Mouse (Mus musculus): ENCODE measurements at regions not wholly inside any gene's neighbourhood (a gene's known extent, or its start where the extent isn't known, plus 50 kb on each side); places are given as distances from the start of the nearest gene placed in this dataset.

DNA sequence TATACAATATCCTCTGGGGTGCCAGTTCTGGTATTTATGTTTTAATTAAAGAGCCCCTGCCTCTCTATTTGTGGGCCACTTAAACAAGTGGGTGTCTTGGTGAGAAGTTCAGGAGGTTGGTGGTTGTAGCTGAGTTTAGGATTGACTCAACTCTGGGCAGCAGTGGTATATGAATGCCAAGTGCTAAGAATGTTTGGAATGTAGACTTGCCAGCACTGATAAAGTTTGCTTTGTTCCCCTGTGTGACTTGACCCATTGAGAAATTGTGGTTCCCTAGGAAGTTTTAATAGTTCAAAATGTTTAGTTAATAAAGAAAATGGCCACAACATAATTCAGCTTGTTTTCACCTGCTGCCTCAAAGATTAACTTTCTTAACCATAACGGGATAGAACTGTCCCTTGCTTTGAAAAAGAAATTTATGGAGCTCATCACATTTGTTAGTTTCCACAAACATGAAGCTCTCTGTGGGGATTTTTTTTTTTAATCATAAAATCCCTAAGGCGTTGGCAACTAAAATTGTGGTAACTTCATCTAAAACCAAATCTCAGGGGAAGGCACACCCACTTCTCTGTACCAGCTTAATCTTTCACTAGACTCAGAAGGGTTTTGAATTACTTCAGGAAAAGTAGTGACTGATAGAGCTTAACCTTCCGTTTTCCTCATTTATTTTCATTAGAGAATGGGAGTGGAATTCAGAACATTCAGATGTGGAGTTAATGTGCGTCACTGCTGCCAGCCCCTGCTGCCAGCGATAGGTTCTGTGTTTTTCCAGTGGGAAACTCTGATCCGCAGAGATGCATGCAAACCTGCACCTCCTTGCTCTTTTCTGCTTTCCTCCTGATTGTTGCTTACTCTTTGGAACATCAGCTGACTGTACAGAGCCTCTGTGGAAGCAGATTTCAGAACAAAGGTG lies 126.4 kb downstream of the Ogfrl1 start:
- Histone ChIP-seq H3K4me2 (peak overlapping the region; percentile 49), H3K4me3 (ENCODE audit: low read depth, low read length) (peak overlapping the region; percentile 4; the same call in 1 of the 2 replicates), H3K4me1 (ENCODE audit: control insufficient read depth, insufficient read depth, low read length) (peaks cover 23% of the 10 kb centered on the region), H3K27me3 (ENCODE audit: control insufficient read depth, insufficient read depth, low read length) (no peaks in the 10 kb centered on the region), H3K9me3 (replicated peaks; ENCODE audit: control insufficient read depth, low read length) (no peaks in the 10 kb centered on the region), H3K9ac (ENCODE audit: low read depth, low read length) (peak overlapping the region; percentile 6; the same call in 1 of the 2 replicates), H3K36me3 (ENCODE audit: control insufficient read depth, insufficient read depth, low read length) (no peaks in the 10 kb centered on the region), H3K27ac (ENCODE audit: low read depth, low read length) (peak overlapping the region; percentile 82)
- 25% methylated on average over 6 of the region's 6 CpGs for WGBS (ENCODE audit: insufficient replicate concordance)
- peak; percentile 71 for ATAC-seq (replicated peaks; ENCODE audit: insufficient number of reproducible peaks, low FRiP score, low TSS enrichment)

DNA sequence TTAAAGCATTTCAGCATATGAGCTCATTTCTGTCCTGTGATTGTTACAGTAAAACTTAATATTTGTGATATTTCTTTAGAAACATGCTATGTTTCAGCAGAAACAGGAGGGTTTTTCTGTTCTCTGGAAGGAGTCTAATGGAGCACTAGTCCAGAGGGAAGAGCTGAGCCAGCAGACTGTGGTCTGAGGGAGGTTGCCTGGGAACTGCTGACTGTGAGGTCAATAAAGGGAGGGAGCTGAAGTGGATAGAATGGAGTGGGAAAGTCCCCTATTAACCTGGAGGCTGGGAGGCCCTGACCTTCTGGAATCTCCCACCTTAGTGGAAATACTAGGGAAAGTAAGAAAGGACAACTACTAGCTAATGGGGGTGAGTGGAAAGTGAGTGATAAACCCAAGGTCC lies 129.5 kb downstream of the Ogfrl1 start:
- Histone ChIP-seq H3K27ac (ENCODE audit: low read depth, low read length) (no peak overlapping the region), H3K4me1 (ENCODE audit: control insufficient read depth, insufficient read depth, low read length) (peaks cover 23% of the 10 kb centered on the region), H3K27me3 (ENCODE audit: control insufficient read depth, insufficient read depth, low read length) (no peaks in the 10 kb centered on the region), H3K36me3 (ENCODE audit: control insufficient read depth, insufficient read depth, low read length) (no peaks in the 10 kb centered on the region), H3K4me3 (ENCODE audit: low read depth, low read length) (no peak overlapping the region), H3K9ac (ENCODE audit: low read depth, low read length) (no peak overlapping the region), H3K9me3 (replicated peaks; ENCODE audit: control insufficient read depth, low read length) (no peaks in the 10 kb centered on the region), H3K4me2 (no peak overlapping the region)
- no peak for ATAC-seq (replicated peaks; ENCODE audit: insufficient number of reproducible peaks, low FRiP score, low TSS enrichment)

DNA sequence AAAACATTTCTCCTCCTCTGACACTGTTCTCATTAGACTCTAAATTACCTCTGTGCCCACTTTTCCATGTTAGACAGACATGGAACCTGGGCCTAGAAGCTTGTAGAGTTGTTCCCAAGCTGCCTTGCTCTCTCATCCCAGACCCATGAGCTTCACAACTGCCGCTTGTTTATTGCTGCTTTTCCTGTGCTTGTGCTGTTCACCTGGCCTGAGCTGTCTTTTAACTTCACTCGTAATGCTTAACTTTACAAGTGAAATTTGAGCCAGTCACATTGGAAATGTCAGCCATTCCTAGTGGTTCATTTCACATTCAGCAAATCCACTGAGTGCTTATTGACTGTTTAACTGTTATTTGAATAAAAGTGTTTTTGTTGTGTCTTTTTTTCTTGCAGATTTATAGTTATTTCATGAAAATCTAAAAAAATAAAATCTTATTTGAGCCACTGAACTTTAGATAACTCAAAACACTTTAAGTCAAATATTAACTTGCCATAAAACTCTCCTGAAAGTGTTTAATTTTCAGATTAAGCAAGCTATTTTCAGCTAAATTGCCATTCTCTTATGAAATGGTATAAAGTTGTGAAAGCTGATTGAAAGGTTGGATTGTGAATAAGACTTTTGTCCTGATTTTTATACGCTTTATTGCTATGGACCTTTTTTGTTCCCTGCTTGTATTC lies 131.9 kb downstream of the Ogfrl1 start:
- 78% methylated on average over 3 of the region's 3 CpGs for WGBS (ENCODE audit: insufficient replicate concordance)
- H3K27ac ChIP-seq (ENCODE audit: low read depth, low read length) = no peak overlapping the region
- ATAC-seq (replicated peaks; ENCODE audit: insufficient number of reproducible peaks, low FRiP score, low TSS enrichment) = no peak
- H3K9me3 ChIP-seq (replicated peaks; ENCODE audit: control insufficient read depth, low read length) = no peaks in the 10 kb centered on the region
- peaks cover 9% of the 10 kb centered on the region for H3K4me1 ChIP-seq (ENCODE audit: control insufficient read depth, insufficient read depth, low read length)
- no peaks in the 10 kb centered on the region for H3K27me3 ChIP-seq (ENCODE audit: control insufficient read depth, insufficient read depth, low read length)
- no peak overlapping the region for H3K4me3 ChIP-seq (ENCODE audit: low read depth, low read length)
- no peaks in the 10 kb centered on the region for H3K36me3 ChIP-seq (ENCODE audit: control insufficient read depth, insufficient read depth, low read length)
- H3K9ac ChIP-seq (ENCODE audit: low read depth, low read length) = no peak overlapping the region
- no peak overlapping the region for H3K4me2 ChIP-seq

DNA sequence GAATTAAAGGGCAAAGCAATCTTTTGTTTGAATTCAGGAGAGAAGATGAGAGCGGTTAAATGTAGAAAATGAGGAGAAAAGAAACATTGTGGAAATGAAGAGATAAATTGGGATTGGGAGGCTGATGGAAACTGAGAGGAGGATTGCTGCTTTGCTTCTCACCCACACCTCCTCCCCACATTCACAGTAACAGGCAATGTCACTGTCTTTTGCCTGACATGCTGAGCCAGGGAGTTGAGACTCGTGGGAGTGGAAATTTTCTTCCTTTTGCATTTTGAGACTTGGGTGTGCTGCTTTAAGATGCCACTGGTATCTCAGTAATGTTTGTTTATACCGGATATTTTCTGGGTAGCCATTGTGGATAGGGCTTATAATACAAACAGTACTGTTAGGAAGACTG lies 133.3 kb downstream of the Ogfrl1 start:
- 38% methylated on average over 3 of the region's 3 CpGs for WGBS (ENCODE audit: insufficient replicate concordance)
- Histone ChIP-seq H3K36me3 (ENCODE audit: control insufficient read depth, insufficient read depth, low read length) (no peaks in the 10 kb centered on the region), H3K9ac (ENCODE audit: low read depth, low read length) (no peak overlapping the region), H3K4me1 (ENCODE audit: control insufficient read depth, insufficient read depth, low read length) (peaks cover 10% of the 10 kb centered on the region), H3K4me3 (ENCODE audit: low read depth, low read length) (no peak overlapping the region), H3K4me2 (peak overlapping the region; percentile 31), H3K27ac (ENCODE audit: low read depth, low read length) (peak overlapping the region; percentile 35; the same call in 1 of the 2 replicates), H3K27me3 (ENCODE audit: control insufficient read depth, insufficient read depth, low read length) (no peaks in the 10 kb centered on the region), H3K9me3 (replicated peaks; ENCODE audit: control insufficient read depth, low read length) (no peaks in the 10 kb centered on the region)
- no peak; the same call in 1 of the 2 replicates for ATAC-seq (replicated peaks; ENCODE audit: insufficient number of reproducible peaks, low FRiP score, low TSS enrichment)

DNA sequence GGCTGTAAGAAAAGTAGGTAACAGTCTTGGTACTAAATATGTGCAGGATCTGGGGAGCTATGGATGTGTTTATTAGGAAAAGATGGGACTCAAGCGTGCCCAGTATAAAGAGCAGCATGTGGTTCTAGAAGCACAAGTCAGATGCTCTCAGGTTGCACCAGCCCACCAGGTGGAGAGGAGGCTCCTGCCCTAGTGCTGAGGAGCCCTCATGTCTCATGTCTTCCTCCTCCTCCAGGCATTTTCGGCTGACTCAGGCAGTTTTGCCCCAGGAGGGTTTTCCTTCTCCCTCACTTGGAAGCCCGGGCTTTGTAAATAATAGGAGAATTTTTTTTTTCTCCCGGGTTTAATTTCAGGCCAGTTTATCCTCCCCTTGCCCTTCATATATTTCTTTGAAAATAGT lies 133.8 kb downstream of the Ogfrl1 start:
- Histone ChIP-seq H3K4me2 (0 out of 2 replicates have a peak overlapping the region, but pooled peaks have one; percentile 14), H3K4me3 (ENCODE audit: low read depth, low read length) (no peak overlapping the region), H3K27me3 (ENCODE audit: control insufficient read depth, insufficient read depth, low read length) (no peaks in the 10 kb centered on the region), H3K27ac (ENCODE audit: low read depth, low read length) (peak overlapping the region; percentile 35; the same call in 1 of the 2 replicates), H3K36me3 (ENCODE audit: control insufficient read depth, insufficient read depth, low read length) (no peaks in the 10 kb centered on the region), H3K9ac (ENCODE audit: low read depth, low read length) (no peak overlapping the region), H3K9me3 (replicated peaks; ENCODE audit: control insufficient read depth, low read length) (no peaks in the 10 kb centered on the region), H3K4me1 (ENCODE audit: control insufficient read depth, insufficient read depth, low read length) (peaks cover 13% of the 10 kb centered on the region)
- no peak for ATAC-seq (replicated peaks; ENCODE audit: insufficient number of reproducible peaks, low FRiP score, low TSS enrichment)
- 37% methylated on average over 4 of the region's 4 CpGs for WGBS (ENCODE audit: insufficient replicate concordance)

DNA sequence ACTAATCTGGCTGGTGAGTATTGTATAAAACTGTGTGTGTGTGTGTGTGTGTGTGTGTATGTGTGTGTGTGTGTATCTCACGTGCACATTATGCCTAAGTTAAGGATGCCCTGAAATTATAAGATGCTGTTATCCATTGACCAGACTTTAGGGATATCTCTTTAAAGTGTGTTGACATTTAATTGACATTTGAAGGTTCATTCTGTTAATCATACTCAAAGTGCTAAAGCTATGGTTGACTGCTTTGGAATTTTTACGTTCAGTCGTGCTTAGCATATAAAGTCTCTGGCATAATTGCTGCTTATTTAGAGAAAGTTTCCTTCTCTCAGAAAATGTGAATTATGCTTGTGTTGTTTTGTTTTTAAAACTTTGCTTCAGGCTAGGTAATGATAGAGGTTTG lies 135.9 kb downstream of the Ogfrl1 start:
- Histone ChIP-seq H3K9me3 (replicated peaks; ENCODE audit: control insufficient read depth, low read length) (no peaks in the 10 kb centered on the region), H3K36me3 (ENCODE audit: control insufficient read depth, insufficient read depth, low read length) (no peaks in the 10 kb centered on the region), H3K4me3 (ENCODE audit: low read depth, low read length) (no peak overlapping the region), H3K9ac (ENCODE audit: low read depth, low read length) (no peak overlapping the region), H3K27me3 (ENCODE audit: control insufficient read depth, insufficient read depth, low read length) (no peaks in the 10 kb centered on the region), H3K27ac (ENCODE audit: low read depth, low read length) (no peak overlapping the region), H3K4me1 (ENCODE audit: control insufficient read depth, insufficient read depth, low read length) (peaks cover 17% of the 10 kb centered on the region), H3K4me2 (no peak overlapping the region)
- ATAC-seq (replicated peaks; ENCODE audit: insufficient number of reproducible peaks, low FRiP score, low TSS enrichment) = no peak
- WGBS (ENCODE audit: insufficient replicate concordance) = 74% methylated on average over 3 of the region's 3 CpGs

DNA sequence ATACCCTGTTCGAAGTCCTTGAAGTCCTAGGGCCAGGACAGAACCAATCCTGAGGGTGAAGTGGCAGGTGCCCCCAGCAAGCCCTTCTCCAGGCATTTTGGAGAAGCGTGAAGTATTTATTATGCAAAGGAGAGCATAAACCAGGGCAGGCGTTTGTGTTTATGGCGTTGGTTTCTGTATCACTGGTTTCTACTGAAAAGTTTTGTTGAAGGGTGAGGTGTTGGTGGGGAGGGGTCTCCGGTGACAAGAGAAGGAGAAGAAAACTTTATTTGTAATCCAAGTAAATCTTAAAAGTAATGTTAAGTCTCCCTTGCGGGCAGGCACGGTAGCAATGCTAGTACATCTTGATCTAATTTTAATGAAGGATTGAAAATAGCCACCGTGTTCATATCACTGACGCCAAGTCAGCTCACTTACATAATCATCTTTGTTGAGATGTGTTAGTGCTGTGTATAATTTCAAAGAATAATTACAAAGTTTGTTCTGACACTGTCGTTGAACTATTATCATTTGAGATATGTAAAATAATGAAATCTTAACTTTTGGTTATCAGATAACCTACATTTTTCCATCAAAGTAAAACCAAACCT lies 140.2 kb downstream of the Ogfrl1 start:
- Histone ChIP-seq H3K9ac (ENCODE audit: low read depth, low read length) (peak overlapping the region; percentile 94), H3K9me3 (replicated peaks; ENCODE audit: control insufficient read depth, low read length) (no peaks in the 10 kb centered on the region), H3K27me3 (ENCODE audit: control insufficient read depth, insufficient read depth, low read length) (no peaks in the 10 kb centered on the region), H3K4me1 (ENCODE audit: control insufficient read depth, insufficient read depth, low read length) (peaks cover 12% of the 10 kb centered on the region; the same call in 1 of the 2 replicates), H3K4me3 (ENCODE audit: low read depth, low read length) (peak overlapping the region; percentile 86), H3K36me3 (ENCODE audit: control insufficient read depth, insufficient read depth, low read length) (no peaks in the 10 kb centered on the region), H3K27ac (ENCODE audit: low read depth, low read length) (peak overlapping the region; percentile 95), H3K4me2 (peak overlapping the region; percentile 79)
- ATAC-seq (replicated peaks; ENCODE audit: insufficient number of reproducible peaks, low FRiP score, low TSS enrichment) = no peak
- 27% methylated on average over 10 of the region's 10 CpGs for WGBS (ENCODE audit: insufficient replicate concordance)

DNA sequence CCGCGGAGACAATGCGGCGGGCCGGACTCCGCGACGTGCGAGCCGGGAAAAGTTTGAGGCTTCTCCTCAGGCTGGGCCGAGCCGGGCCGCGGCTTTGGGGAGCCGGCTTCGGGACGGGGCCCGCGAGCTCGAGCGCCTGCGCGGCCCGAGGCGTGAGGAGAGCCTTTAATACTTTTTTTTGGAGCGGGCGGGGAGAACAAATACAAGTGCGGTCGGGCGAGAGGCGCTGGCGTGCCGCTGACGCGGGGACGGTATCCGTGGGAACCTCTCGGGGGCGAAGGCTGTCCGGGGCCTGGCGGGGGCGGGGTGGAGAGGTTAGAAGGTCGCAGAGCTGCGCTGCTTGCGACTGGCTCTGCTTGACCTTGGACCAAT lies 141.0 kb downstream of the Ogfrl1 start:
- H3K36me3 ChIP-seq (ENCODE audit: control insufficient read depth, insufficient read depth, low read length) = no peaks in the 10 kb centered on the region
- H3K9ac ChIP-seq (ENCODE audit: low read depth, low read length) = peak overlapping the region; percentile 94
- peak overlapping the region; percentile 86 for H3K4me3 ChIP-seq (ENCODE audit: low read depth, low read length)
- peak overlapping the region; percentile 79 for H3K4me2 ChIP-seq
- peak; percentile 67 for ATAC-seq (replicated peaks; ENCODE audit: insufficient number of reproducible peaks, low FRiP score, low TSS enrichment)
- WGBS (ENCODE audit: insufficient replicate concordance) = under 1% methylated on average over 44 of the region's 45 CpGs
- H3K27ac ChIP-seq (ENCODE audit: low read depth, low read length) = peak overlapping the region; percentile 95
- no peaks in the 10 kb centered on the region for H3K27me3 ChIP-seq (ENCODE audit: control insufficient read depth, insufficient read depth, low read length)
- no peaks in the 10 kb centered on the region for H3K9me3 ChIP-seq (replicated peaks; ENCODE audit: control insufficient read depth, low read length)
- peaks cover 12% of the 10 kb centered on the region; the same call in 1 of the 2 replicates for H3K4me1 ChIP-seq (ENCODE audit: control insufficient read depth, insufficient read depth, low read length)
